Mouse (Mus musculus): ENCODE data around the gene Galr3.

The Galr3 gene

GRCm38 (mm10) chr15:79052366-79052765 is 10.7 kb downstream of the Galr3 start:
- DNase-seq (ENCODE audit: low read depth, low spot score): no peak

GRCm38 (mm10) chr15:79056601-79057000 is 14.9 kb downstream of the Galr3 start:
- no peak for DNase-seq (ENCODE audit: low read depth, low spot score)

GRCm38 (mm10) chr15:79057850-79058249 is 16.2 kb downstream of the Galr3 start:
- no peak for DNase-seq (ENCODE audit: low read depth, low spot score)

- DNase-seq (ENCODE audit: low read depth, low spot score): no peak
Observed at GRCm38 (mm10) chr15:79060887-79061565, 19.3 kb downstream of the Galr3 start.

DNA sequence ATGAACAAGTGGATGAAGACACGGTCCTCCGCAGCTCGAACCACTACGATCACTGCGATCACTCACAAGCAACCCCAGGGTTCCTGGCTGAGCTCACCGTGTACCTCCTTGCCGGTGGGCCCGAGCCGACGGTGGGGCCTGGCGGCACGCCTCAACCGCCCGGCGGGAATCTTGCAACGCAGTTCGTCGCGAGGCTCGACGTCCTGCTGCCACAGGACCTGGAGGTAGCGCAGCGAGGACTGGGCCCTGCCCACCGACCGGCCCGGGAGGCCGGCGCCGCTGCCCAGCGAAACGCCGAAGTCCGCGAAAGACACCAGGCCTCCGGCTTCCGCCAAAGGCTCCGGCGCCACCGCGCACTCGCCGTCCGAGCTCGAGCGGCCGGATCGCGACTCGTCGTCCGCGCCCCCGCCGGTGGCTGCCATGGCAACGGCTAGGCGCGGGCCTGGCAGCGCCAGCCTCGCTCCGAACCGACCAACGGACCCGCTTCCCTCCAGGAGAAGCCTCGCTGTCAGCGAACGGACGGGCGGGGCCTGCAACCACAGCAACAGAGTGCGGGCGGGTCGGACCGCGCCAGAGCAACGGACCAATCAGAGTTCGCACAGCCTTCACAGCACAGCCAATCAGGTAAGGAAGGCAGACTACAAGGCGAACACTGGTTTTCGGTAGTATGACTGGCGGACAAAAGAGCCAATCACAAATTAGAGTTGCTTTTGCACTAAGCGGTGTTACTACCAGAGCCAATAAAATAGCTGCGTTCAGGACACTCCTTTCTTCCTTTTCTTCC is 20.9 kb downstream of the Galr3 start, which contains the start of gene Ankrd54:
TSS of gene Ankrd54 (minus strand) at position 518 of the 784 bp plus-strand sequence.
- DNase-seq (ENCODE audit: low read depth, low spot score): peak; percentile 100

DNA sequence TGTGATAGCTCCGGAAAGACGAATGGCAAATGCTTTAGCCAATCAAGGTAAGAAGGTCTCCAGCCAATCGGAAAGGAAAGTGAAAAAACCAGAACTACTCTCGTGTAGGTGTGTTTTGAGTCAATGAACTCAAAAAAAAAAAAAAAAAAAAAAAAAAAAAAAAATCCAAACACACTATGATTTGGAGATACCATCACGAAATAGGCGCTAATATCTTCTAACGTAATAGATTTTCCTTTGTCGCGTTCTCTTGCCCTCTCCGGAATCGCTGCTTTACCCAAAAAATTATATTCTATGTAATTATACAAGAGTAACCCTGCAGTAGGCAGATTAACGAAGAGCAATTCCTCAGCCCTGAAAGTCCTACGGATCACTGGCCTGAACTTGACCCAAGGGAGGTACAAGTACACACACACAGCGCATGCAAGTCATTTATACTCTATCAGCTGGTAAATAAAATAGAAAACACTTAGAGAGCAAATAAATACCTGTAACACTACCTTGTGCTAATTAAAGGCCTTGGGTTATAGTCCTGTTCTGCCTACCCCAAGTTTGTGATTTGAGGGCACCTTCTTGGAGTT is 21.6 kb downstream of the Galr3 start:
- DNase-seq (ENCODE audit: low read depth, low spot score): no peak

GRCm38 (mm10) chr15:79065086-79065770 is 23.5 kb downstream of the Galr3 start:
- no peak for DNase-seq (ENCODE audit: low read depth, low spot score)

- DNase-seq (ENCODE audit: low read depth, low spot score): peak; percentile 52
Observed at GRCm38 (mm10) chr15:79066276-79066675, 24.6 kb downstream of the Galr3 start.

- no peak for DNase-seq (ENCODE audit: low read depth, low spot score)
Observed at GRCm38 (mm10) chr15:79067631-79068030, 25.9 kb downstream of the Galr3 start.

- DNase-seq (ENCODE audit: low read depth, low spot score): no peak
Observed at GRCm38 (mm10) chr15:79068416-79068815, 26.7 kb downstream of the Galr3 start.

DNA sequence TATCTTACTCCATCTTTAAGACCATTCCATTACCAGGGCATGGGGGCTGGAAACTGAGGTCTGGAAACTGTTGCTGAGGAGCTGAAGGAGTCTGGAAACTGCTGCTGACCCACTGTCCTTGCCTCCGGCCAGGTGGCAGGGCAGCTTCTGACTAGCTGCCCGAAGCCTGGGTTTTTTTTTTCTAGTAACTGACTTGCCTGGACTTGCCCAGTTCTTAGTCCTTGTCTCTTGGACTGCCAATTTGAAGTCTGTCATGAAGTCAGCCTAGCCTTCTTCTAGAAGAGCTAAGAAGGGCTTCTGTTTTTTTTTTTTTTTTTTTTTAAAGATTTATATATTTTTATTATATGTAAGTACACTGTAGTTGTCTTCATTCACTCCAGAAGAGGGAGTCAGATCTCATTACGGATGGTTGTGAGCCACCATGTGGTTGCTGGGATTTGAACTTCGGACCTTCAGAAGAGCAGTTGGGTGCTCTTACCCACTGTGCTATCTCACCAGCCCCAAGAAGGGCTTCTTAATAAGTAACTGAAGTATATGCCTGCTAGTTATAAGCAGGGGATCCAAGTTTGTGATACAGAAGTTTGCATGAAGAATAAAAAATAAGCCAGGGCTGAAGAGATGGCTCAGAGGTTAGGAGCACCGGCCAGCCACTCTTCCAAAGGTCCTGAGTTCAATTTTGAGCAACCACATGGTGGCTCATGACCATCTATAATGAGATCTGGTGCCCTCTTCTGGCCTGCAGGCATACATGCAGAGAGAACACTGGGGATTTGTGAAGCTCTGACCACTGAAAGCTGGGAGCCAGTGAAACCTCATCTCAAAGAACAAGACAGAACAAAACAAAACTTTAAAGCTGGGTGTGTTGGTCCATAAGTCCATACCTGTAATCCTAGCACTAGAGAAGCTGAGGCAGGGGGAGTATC is 29.7 kb downstream of the Galr3 start:
- peak; percentile 28 for DNase-seq (ENCODE audit: low read depth, low spot score)

DNA sequence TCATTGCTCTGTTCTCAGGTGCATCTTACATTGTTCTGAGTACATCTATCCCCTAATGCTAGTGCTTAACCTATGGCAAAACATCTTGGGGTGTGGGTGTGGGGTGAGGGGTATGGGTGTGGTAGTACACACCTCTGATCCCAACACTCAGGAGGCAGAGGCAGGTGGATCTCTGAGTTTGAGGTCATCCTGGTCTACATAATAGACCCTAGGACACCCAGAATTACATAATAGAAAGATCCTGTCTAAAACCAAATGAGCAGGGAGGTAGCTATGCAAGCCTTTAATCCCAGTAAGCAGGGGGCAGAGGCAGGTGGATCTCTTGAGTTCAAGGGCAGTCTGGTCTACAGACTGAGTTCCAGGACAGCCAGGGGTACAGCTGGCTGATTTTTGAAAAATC is 32.1 kb downstream of the Galr3 start:
- no peak for DNase-seq (ENCODE audit: low read depth, low spot score)

GRCm38 (mm10) chr15:79074446-79074845 is 32.8 kb downstream of the Galr3 start:
- DNase-seq (ENCODE audit: low read depth, low spot score): no peak

GRCm38 (mm10) chr15:79074913-79075532 is 33.3 kb downstream of the Galr3 start, which contains the start of gene Eif3l:
Gene Eif3l (plus strand): TSS chr15:79075179.
- DNase-seq (ENCODE audit: low read depth, low spot score): peak; percentile 86

DNA sequence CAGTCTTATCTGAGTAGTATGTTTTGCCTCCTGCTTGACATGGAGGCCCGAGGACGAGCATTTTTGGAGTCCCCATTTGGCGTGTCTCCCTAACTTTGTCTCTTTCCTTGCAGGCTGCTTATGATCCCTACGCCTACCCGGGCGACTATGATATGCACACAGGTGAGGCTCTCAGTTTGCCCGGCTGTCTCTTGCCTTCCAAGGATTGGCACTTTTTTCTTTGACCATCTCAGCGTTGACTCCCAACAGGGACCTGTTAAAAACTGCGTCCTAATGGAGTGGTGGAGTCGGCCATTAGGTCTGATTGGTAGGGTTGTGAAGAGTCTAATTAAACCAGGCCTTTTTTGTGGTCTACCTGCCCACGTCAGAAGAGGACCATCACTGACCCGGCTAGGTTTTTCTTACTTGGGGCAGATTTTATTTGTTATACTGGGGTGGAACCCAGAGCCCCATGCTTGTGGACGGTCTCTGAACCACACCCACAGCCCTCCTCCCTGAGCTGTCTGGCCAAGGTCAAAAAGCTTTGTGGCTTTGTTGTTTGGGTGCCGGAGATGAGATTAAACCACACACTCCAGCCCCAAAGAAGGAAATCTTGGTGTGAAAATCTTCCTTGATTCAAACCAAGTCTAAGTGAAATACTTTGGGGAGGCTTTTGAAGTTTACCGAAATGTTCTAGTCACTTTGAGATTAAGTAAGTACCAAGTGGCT is 34.1 kb downstream of the Galr3 start:
- DNase-seq (ENCODE audit: low read depth, low spot score): no peak

DNA sequence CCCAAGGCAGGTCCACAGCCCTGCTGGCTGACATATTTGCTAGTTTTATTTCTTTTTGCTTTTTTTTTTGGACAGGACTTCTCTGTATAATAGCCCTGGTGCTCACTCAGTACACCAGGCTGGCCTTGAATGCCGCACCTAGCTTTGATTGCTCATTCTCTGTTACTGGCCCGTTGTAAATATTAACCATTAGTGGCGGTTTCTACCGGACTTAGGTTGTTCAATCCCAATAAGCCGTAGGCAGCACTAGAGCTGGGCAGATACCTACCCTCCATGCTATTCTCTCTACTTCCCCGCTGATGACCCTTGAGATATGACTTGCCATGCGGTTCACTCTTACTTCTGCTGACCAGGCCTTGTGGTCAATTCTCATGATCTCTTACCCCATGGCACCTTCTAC is 37.9 kb downstream of the Galr3 start:
- no peak for DNase-seq (ENCODE audit: low read depth, low spot score)

DNA sequence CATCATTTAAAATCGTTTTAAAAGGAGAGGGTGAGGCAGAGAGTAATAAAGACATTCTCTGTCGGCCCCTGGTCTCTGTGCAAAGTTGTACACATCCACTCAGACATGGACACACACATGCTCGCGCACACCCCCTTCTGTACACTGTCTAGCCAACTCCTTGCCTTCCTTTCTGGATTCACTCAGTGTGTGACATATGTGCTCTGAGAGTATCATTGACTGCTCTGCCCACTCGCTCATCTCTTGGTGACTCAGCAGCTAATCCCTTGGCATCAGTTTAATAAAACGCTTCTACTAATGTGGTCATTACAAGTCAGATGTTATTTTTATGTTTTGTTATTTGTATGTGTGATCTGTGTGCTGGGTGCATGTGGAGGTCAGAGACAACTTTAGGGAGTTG is 50.6 kb downstream of the Galr3 start:
- DNase-seq (ENCODE audit: low read depth, low spot score): no peak

All from forelimb bud, embryonic 11.5 days (tissue).